Mouse (Mus musculus) bone marrow, adult 2 months (tissue): ENCODE data around the gene Exosc1. TPM values are rescaled to one million over a fixed set of nuclear protein-coding genes. Genes with fewer than 3 reads are reported as not detected.

Source experiments
- H3K27ac ChIP-seq: fragments of 200-500 bp; 2 replicates; pipeline ENCODE4 v1.5.1; 2012; ENCODE audit warnings: low read depth, mild to moderate bottlenecking, control low read depth, inconsistent platforms, low read length; ENCODE audit not compliant: control insufficient read depth, poor library complexity, insufficient read depth
- H3K4me1 ChIP-seq: fragments of 200-500 bp; 2 replicates; pipeline ENCODE4 v1.6.1; 2011; ENCODE audit warnings: low read length; ENCODE audit not compliant: control insufficient read depth, insufficient read depth
- H3K4me3 ChIP-seq: fragments of 200-500 bp; replicated peaks from 2 replicates; pipeline ENCODE3; 2011; ENCODE audit warnings: mild to moderate bottlenecking, low read depth, low read length, control low read depth; ENCODE audit not compliant: control insufficient read depth
- CTCF ChIP-seq: fragments of 200-500 bp; IDR thresholded peaks from 2 replicates; pipeline ENCODE4 v1.5.1; 2011; ENCODE audit warnings: low read length, control low read depth; ENCODE audit not compliant: control insufficient read depth, insufficient read depth
- POLR2A ChIP-seq: fragments of 200-500 bp; IDR thresholded peaks from 2 replicates; pipeline ENCODE4 v1.6.1; 2011; ENCODE audit warnings: low read depth, mild to moderate bottlenecking, control low read depth, low read length, borderline replicate concordance; ENCODE audit not compliant: control insufficient read depth
- WGBS: fragments of 180-500 bp; shearing (Covaris S2); methylation state at CpG from one replicate; pipeline ENCODE4 v1.1.7; 2018; 5-methylcytosine and 5-hydroxymethylcytosine counted together
- polyA plus RNA-seq: library from polyadenylated mRNA; stranded (reverse); fragments of >200 nt; gene quantifications from 2 replicates; pipeline ENCODE4 v1.2.4, GENCODE M21; 2011; ENCODE audit warnings: low replicate concordance; ENCODE audit not compliant: missing spikeins, insufficient read depth, insufficient read length

The Exosc1 gene
- 16.4 and 24.6 TPM in 2 replicates for polyA plus RNA-seq

DNA sequence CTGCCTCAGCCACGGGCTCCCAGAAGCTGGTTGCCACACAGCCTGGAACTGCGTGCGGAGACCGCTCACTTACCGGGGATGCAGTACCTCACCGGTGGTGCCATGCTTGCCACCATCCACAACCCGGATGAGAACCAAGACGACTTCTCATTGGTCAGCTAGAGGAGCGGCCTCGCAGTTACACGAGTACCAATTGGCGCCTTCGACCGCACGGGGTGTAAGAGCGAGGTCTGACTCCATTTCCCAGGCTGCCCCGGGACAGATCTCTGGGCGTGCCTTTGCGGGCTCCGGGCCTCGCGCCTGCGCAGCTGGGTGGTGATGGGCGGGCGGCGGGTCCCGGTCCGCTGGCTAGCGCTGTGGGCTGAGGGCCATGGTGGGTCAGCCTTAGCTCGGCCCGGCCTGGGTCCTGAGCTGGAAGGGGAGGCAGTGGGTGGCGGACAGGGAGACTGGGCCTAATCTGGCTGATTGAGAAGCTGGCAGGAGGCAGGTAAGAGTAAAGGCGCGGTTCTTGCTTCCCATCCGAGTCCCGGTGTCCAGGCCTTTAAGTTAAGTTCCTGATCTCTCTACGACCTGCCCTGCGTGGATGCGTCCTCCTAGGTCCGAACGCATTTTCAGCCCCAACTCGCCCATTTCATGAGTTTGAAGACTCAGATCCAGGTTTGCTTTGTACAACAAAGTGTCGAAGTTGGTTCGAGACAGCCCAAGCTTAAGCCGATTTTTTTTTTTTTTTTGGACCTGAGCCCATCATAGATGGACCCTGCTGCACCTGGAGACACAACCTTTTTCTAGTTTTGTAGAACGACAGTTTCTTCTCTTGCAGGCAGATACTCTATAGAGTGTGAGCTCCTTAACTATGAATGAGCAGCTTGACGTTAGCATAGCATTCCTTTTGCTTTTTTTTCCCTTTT, at the start of gene Exosc1, which contains the start of gene Zdhhc16:
Exosc1 (minus strand) TSS at position 245 of the 908 bp plus-strand sequence.
Zdhhc16 (plus strand) TSS at position 302 of the 908 bp plus-strand sequence.
- WGBS: under 1% methylated on average over 47 of the region's 47 CpGs

DNA sequence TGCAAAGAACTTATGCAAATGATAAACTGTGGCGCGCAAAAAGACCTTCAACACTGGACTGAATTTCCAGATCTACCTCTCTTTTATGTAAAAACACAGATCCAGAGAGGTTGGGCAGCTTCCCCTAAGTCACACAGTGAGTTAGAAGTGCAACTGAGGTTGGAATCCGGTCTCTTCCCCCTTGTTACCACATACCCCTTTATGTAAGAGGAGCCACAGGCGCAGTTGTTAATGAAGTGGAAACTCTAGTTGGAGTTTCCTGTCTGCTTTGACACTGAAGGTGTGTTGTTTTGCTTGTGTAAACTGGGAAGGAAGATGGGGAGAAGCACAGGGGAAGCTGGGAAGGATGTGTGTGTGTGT, 49.5 kb upstream of the Exosc1 start:
- Histone ChIP-seq H3K4me3 (peak overlapping the region; percentile 85), H3K4me1 (peaks cover 3% of the 10 kb centered on the region; the same call in 1 of the 2 replicates), H3K27ac (peak overlapping the region; percentile 96; the same call in 1 of the 2 replicates)
- WGBS: 4% methylated on average over 4 of the region's 4 CpGs
- TF ChIP-seq CTCF (no peak), POLR2A (no peak)

More for the DNA sequence above, at the start of gene Exosc1, which contains the start of gene Zdhhc16:
- Histone ChIP-seq H3K4me3 (peak within 1 kb of the TSS; percentile 100), H3K4me1 (peaks cover 3% of the 10 kb centered on the region), H3K27ac (peak within 1 kb of the TSS; percentile 73)
- TF ChIP-seq POLR2A: peak; percentile 61
- no peak for TF ChIP-seq CTCF

DNA sequence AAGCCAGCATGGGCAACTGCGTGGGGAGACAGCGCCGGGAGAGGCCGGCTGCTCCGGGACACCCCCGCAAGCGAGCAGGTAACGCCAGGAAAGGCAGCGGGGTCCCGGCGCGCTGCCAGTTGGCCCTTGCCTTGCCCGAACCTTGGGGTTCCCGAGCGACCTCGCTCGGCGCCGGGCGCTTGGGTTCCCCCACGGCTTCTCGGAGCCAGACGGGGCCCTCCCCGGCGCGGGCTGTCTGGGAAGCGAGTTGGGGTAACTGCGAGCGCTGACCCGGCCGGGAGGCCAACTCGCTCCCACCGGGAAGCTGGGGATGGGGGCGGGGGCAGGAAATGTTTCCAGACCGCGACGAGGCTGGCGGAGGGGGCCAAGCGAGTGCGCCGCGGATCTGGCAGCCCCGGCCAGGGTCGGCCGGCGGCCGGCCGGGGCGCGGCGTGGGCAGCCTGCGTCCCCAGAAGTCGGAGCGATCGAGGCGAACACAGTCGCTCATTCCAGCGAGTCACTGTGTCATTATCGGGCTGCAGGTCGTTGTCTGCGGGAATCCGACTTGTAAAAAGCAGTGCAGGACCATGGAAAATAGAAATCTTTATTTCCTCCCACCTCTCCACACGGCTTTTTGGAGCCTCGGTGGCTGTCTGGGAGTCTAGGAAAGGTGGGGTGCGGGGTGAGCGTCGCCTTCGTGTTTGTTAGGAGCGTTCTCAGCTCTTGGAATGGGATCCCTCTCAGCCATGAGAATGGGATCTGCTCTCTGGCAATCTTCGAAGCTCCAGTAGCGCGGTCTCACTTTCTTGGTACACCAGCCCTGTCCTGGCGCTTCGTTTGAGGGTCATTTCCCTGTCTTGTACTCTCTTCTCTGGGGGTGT, 48.9 kb upstream of the Exosc1 start:
- Histone ChIP-seq H3K4me3 (peak overlapping the region; percentile 85), H3K4me1 (peaks cover 3% of the 10 kb centered on the region; the same call in 1 of the 2 replicates), H3K27ac (peak overlapping the region; percentile 96)
- under 1% methylated on average over 74 of the region's 74 CpGs for WGBS
- TF ChIP-seq POLR2A: no peak
- TF ChIP-seq CTCF: no peak

DNA sequence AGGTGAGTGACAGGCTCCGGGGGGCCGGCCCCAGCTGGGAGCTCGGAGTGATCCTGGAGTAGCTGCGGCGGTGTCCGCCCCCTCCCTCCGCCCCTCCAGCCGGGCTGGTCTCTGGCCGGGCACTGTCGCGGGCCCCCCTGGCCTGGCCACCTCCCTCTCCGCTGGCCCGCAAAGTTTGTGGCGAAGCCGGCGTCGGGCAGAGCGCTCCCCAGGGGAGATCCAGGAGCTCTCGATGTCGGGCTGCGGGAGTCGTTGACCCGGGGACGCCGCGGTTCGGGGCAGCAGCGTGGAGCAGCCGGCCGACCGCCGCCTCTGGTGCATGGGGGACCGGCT, 48.3 kb upstream of the Exosc1 start, which contains the start of gene Ubtd1:
Ubtd1 (plus strand) TSS at position 169 of the 333 bp plus-strand sequence.
- TF ChIP-seq POLR2A (no peak), CTCF (no peak)
- WGBS: under 1% methylated on average over 33 of the region's 33 CpGs
- H3K4me3 ChIP-seq: peak within 1 kb of the TSS; percentile 85
- peak within 1 kb of the TSS; percentile 96 for H3K27ac ChIP-seq
- H3K4me1 ChIP-seq: peaks cover 3% of the 10 kb centered on the region; the same call in 1 of the 2 replicates

DNA sequence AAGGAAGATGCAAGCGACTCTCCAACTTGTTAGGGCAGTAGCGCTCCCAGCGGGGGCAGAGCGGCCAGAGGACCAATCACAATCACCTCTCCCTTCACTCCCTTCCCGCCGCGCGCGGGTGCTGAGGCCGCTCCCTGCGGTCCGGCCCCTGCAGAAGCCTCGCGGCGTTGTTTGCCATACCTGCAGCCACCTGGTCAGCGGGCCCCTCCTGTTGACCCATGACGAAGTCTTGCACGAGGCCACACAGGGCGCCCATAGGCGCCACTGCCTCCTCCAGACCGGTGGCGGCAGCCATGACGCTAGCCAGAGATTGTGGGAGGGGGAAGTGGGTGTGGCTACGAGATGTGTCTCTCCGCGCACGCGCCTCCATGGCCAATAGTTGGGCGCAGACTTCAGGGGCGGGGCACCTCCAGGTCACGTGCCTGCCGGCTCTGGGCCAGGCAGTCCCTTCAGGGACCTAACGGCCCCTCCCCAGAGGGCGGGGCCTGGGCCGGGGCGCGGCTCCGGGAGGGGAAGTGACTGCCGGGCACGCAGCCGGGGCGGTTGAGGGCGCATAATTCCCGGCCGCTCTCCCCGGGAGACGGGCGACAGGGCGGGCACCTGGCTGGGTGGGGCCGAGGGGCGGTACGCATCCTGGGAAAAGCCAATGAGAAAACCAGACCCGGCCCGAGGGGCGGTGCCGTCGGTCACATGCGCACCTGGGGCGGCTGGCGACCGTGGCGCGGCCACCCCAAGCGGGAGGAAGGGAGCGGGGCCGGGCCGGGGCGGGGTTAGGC, 47.8 kb upstream of the Exosc1 start, which contains the start of gene Mms19:
Mms19 (minus strand) TSS at position 339 of the 776 bp plus-strand sequence.
- peak within 1 kb of the TSS; percentile 85 for H3K4me3 ChIP-seq
- TF ChIP-seq POLR2A (peak; percentile 86; the same call in 1 of the 2 replicates), CTCF (peak; percentile 9; the same call in 1 of the 2 replicates)
- H3K27ac ChIP-seq: peak within 1 kb of the TSS; percentile 96
- H3K4me1 ChIP-seq: peaks cover 3% of the 10 kb centered on the region; the same call in 1 of the 2 replicates
- under 1% methylated on average over 67 of the region's 68 CpGs for WGBS

DNA sequence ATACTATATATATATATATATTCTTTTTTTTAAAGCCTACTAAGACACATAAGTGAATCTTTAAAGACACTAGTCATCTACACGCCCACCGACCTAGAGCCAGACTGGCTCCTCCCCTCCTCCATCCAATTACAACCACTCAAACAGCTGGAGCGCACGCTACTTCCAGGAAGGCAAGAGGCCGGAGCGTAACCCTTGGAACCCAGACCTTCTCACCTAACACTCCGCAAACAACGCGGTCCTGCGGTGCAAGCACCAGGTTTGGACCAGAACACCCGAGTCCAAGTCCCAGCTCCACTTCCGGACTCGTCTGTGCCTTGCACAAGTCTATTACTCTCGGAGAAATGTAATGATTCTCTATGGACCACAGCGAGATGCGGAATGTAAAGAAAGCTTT, 47.2 kb upstream of the Exosc1 start:
- H3K27ac ChIP-seq: peak overlapping the region; percentile 96
- peak overlapping the region; percentile 85 for H3K4me3 ChIP-seq
- TF ChIP-seq CTCF (no peak), POLR2A (no peak)
- peaks cover 3% of the 10 kb centered on the region; the same call in 1 of the 2 replicates for H3K4me1 ChIP-seq
- WGBS: under 1% methylated on average over 16 of the region's 16 CpGs
